Mouse (Mus musculus): ENCODE data around the gene Tomt. TPM values are rescaled to one million over a fixed set of nuclear protein-coding genes. Genes with fewer than 3 reads are reported as not detected.
"Not testable (repeated sequence)": the region's sequence is repeated elsewhere in the genome, so short reads cannot be mapped to it uniquely, and the experiment has no call there.

The Tomt gene
- total RNA-seq (2022), result not detected

- DNase-seq (ENCODE audit: low spot score), result no peak
Observed at GRCm38 (mm10) chr7:101906287-101906681, at the start of gene Tomt. TSS of gene Tomt (minus strand) at chr7:101906359.

GRCm38 (mm10) chr7:101955862-101956261 is 49.7 kb upstream of the Tomt start:
- DNase-seq (ENCODE audit: low spot score), result no peak

- no peak for DNase-seq (ENCODE audit: low spot score)
Observed at GRCm38 (mm10) chr7:101955276-101955675, 49.1 kb upstream of the Tomt start.

GRCm38 (mm10) chr7:101954163-101954562 is 48.0 kb upstream of the Tomt start:
- no peak for DNase-seq (ENCODE audit: low spot score)

GRCm38 (mm10) chr7:101952098-101952497 is 45.9 kb upstream of the Tomt start:
- no peak for DNase-seq (ENCODE audit: low spot score)

GRCm38 (mm10) chr7:101951648-101952047 is 45.5 kb upstream of the Tomt start:
- DNase-seq (ENCODE audit: low spot score), result no peak

GRCm38 (mm10) chr7:101949008-101949407 is 42.8 kb upstream of the Tomt start:
- DNase-seq (ENCODE audit: low spot score), result not testable (repeated sequence)

- no peak for DNase-seq (ENCODE audit: low spot score)
Observed at GRCm38 (mm10) chr7:101939758-101940157, 33.6 kb upstream of the Tomt start.

GRCm38 (mm10) chr7:101938348-101938747 is 32.2 kb upstream of the Tomt start:
- DNase-seq (ENCODE audit: low spot score), result no peak

GRCm38 (mm10) chr7:101937569-101937968 is 31.4 kb upstream of the Tomt start:
- no peak for DNase-seq (ENCODE audit: low spot score)

- no peak for DNase-seq (ENCODE audit: low spot score)
Observed at GRCm38 (mm10) chr7:101936996-101937395, 30.8 kb upstream of the Tomt start.

- no peak for DNase-seq (ENCODE audit: low spot score)
Observed at GRCm38 (mm10) chr7:101935957-101936356, 29.8 kb upstream of the Tomt start.

GRCm38 (mm10) chr7:101933751-101934240 is 27.6 kb upstream of the Tomt start, which contains the start of the genes Lrrc51 and Numa1:
TSS of gene Lrrc51 (minus strand) at chr7:101933895.
TSS of gene Numa1 (plus strand) at chr7:101934111.
- DNase-seq (ENCODE audit: low spot score), result peak; percentile 99

GRCm38 (mm10) chr7:101933300-101933699 is 27.1 kb upstream of the Tomt start:
- no peak for DNase-seq (ENCODE audit: low spot score)

- no peak for DNase-seq (ENCODE audit: low spot score)
Observed at GRCm38 (mm10) chr7:101932551-101932950, 26.4 kb upstream of the Tomt start.

GRCm38 (mm10) chr7:101928093-101928492 is 21.9 kb upstream of the Tomt start:
- DNase-seq (ENCODE audit: low spot score), result no peak

- DNase-seq (ENCODE audit: low spot score), result not testable (repeated sequence)
Observed at GRCm38 (mm10) chr7:101925892-101926291, 19.7 kb upstream of the Tomt start.

GRCm38 (mm10) chr7:101918071-101918470 is 11.9 kb upstream of the Tomt start:
- peak; percentile 47 for DNase-seq (ENCODE audit: low spot score)

- no peak for DNase-seq (ENCODE audit: low spot score)
Observed at GRCm38 (mm10) chr7:101911982-101912381, 5.8 kb upstream of the Tomt start.

GRCm38 (mm10) chr7:101910138-101910537 is 4.0 kb upstream of the Tomt start:
- DNase-seq (ENCODE audit: low spot score), result no peak

- DNase-seq (ENCODE audit: low spot score), result peak; percentile 47
Observed at GRCm38 (mm10) chr7:101908367-101908766, 2.2 kb upstream of the Tomt start.

- DNase-seq (ENCODE audit: low spot score), result no peak
Observed at GRCm38 (mm10) chr7:101906696-101907095, 537 bp upstream of the Tomt start.

- peak; percentile 100 for DNase-seq (ENCODE audit: low spot score)
Observed at GRCm38 (mm10) chr7:101905561-101906286, 435 bp downstream of the Tomt start, which contains the start of gene Lamtor1. TSS of gene Lamtor1 (plus strand) at chr7:101905904.
